Mouse (Mus musculus) C2C12 (cell line): ENCODE measurements around the gene Efna2.

Experiments used
- CTCF ChIP-seq: IDR thresholded peaks from one replicate; pipeline ENCODE4 v1.5.1; 2011; ENCODE audit not compliant: control insufficient read depth, insufficient read depth, insufficient read length
- FOSL1 ChIP-seq: IDR thresholded peaks from one replicate; pipeline ENCODE4 v1.8.0; 2011; ENCODE audit warnings: mild to moderate bottlenecking, low read length; ENCODE audit not compliant: poor library complexity, insufficient read depth, severe bottlenecking
- USF1 ChIP-seq: IDR thresholded peaks from one replicate; pipeline ENCODE4 v1.6.1; 2011; ENCODE audit warnings: low read depth, mild to moderate bottlenecking, control low read depth, moderate library complexity

GRCm38 (mm10) chr10:80173955-80174640, 5.2 kb upstream of the Efna2 start:
- no peak for TF ChIP-seq CTCF
- TF ChIP-seq USF1: no peak
- TF ChIP-seq FOSL1: no peak
